Mouse (Mus musculus) kidney, adult 2 months (tissue): ENCODE data around the gene Pde4d. TPM values are rescaled to one million over a fixed set of nuclear protein-coding genes. Genes with fewer than 3 reads are reported as not detected.

Source experiments
- DNase-seq: peaks from one replicate; pipeline ENCODE4 v3.0.0; 2021
- H3K27ac ChIP-seq: fragments of 200-500 bp; 2 replicates; pipeline ENCODE4 v1.5.1; 2012; ENCODE audit warnings: low read depth, low read length, control low read depth, inconsistent platforms; ENCODE audit not compliant: insufficient read depth
- H3K27me3 ChIP-seq: fragments of 200-500 bp; replicated peaks from 2 replicates; pipeline ENCODE4 v1.6.1; 2012; ENCODE audit warnings: mild to moderate bottlenecking, moderate library complexity, low read length, inconsistent platforms; ENCODE audit not compliant: control insufficient read depth, insufficient read depth
- H3K36me3 ChIP-seq: fragments of 200-500 bp; 2 replicates; pipeline ENCODE4 v1.6.1; 2012; ENCODE audit warnings: mild to moderate bottlenecking, moderate library complexity, low read length, inconsistent platforms; ENCODE audit not compliant: control insufficient read depth, insufficient read depth
- H3K4me1 ChIP-seq: fragments of 200-500 bp; 2 replicates; pipeline ENCODE4 v1.6.1; 2011; ENCODE audit warnings: low read length; ENCODE audit not compliant: control insufficient read depth, insufficient read depth
- H3K4me3 ChIP-seq: fragments of 200-500 bp; 2 replicates; pipeline ENCODE4 v1.5.1; 2011; ENCODE audit warnings: mild to moderate bottlenecking, low read depth, low read length, control low read depth; ENCODE audit not compliant: insufficient read depth
- CTCF ChIP-seq: fragments of 200-500 bp; conservative IDR thresholded peaks from 2 replicates; pipeline ENCODE4 v1.5.1; 2011; ENCODE audit warnings: low read depth, mild to moderate bottlenecking, control low read depth, low read length, moderate library complexity, mixed read lengths; ENCODE audit not compliant: insufficient read depth, insufficient read length
- POLR2A ChIP-seq: fragments of 200-500 bp; IDR thresholded peaks from one replicate; pipeline ENCODE4 v1.6.1; 2011; ENCODE audit warnings: low read depth, low read length, control low read depth
- whole genome bisulfite sequencing: fragments of 180-500 bp; shearing (Covaris S2); methylation state at CpG from one replicate; pipeline ENCODE4 v1.1.7; 2018; 5-methylcytosine and 5-hydroxymethylcytosine counted together
- polyA plus RNA-seq: library from polyadenylated mRNA; depleted of rRNA; stranded (reverse); fragments of >200 nt; gene quantifications from 2 replicates; pipeline ENCODE4 v1.2.3, GENCODE M21; 2012

Gene Pde4d
- polyA plus RNA-seq, 1 experiment = 18.3 TPM

- no peak overlapping the region for H3K4me3 ChIP-seq
- H3K36me3 ChIP-seq = no peaks in the 10 kb centered on the region
- peaks cover 3% of the 10 kb centered on the region; the same call in 1 of the 2 replicates for H3K4me1 ChIP-seq
- no peak overlapping the region for H3K27ac ChIP-seq
- peak; percentile 75 for DNase-seq
- 21% methylated on average over 9 of the region's 9 CpGs for WGBS
- no peaks in the 10 kb centered on the region for H3K27me3 ChIP-seq
- peak; percentile 88 for TF ChIP-seq CTCF
- no peak for TF ChIP-seq POLR2A
These were observed 1457.9 kb downstream of the Pde4d start for GRCm38 (mm10) chr13:109907634-109908033.

- H3K27ac ChIP-seq = no peak overlapping the region
- peaks cover 3% of the 10 kb centered on the region; the same call in 1 of the 2 replicates for H3K4me1 ChIP-seq
- TF ChIP-seq CTCF (no peak), POLR2A (no peak)
- no peak overlapping the region for H3K4me3 ChIP-seq
- H3K36me3 ChIP-seq = no peaks in the 10 kb centered on the region
- DNase-seq = no peak
- no peaks in the 10 kb centered on the region for H3K27me3 ChIP-seq
- WGBS = 81% methylated on average over 3 of the region's 3 CpGs
These were observed 1458.6 kb downstream of the Pde4d start for GRCm38 (mm10) chr13:109908386-109908785.

GRCm38 (mm10) chr13:109909111-109909510, 1459.4 kb downstream of the Pde4d start:
- Histone ChIP-seq H3K27ac (no peak overlapping the region), H3K27me3 (no peaks in the 10 kb centered on the region), H3K4me1 (peaks cover 3% of the 10 kb centered on the region; the same call in 1 of the 2 replicates), H3K36me3 (no peaks in the 10 kb centered on the region), H3K4me3 (no peak overlapping the region)
- TF ChIP-seq CTCF (no peak), POLR2A (no peak)
- 71% methylated on average over 8 of the region's 8 CpGs for WGBS
- DNase-seq = no peak

- Histone ChIP-seq H3K4me1 (peaks cover 8% of the 10 kb centered on the region; the same call in 1 of the 2 replicates), H3K27ac (no peak overlapping the region), H3K36me3 (no peaks in the 10 kb centered on the region), H3K27me3 (no peaks in the 10 kb centered on the region), H3K4me3 (no peak overlapping the region)
- no peak for TF ChIP-seq CTCF
- 92% methylated on average over 8 of the region's 8 CpGs for WGBS
- no peak for DNase-seq
These were observed 1461.2 kb downstream of the Pde4d start for GRCm38 (mm10) chr13:109910915-109911314.

GRCm38 (mm10) chr13:109912635-109913034, 1462.9 kb downstream of the Pde4d start:
- WGBS = 87% methylated on average over 4 of the region's 4 CpGs
- H3K4me3 ChIP-seq = no peak overlapping the region
- no peaks in the 10 kb centered on the region for H3K27me3 ChIP-seq
- peaks cover 8% of the 10 kb centered on the region; the same call in 1 of the 2 replicates for H3K4me1 ChIP-seq
- H3K36me3 ChIP-seq = no peaks in the 10 kb centered on the region
- H3K27ac ChIP-seq = no peak overlapping the region
- DNase-seq = no peak
- no peak for TF ChIP-seq CTCF
- no peak for TF ChIP-seq POLR2A

GRCm38 (mm10) chr13:109914246-109914645, 1464.5 kb downstream of the Pde4d start:
- Histone ChIP-seq H3K27me3 (no peaks in the 10 kb centered on the region), H3K4me3 (no peak overlapping the region), H3K36me3 (no peaks in the 10 kb centered on the region), H3K27ac (no peak overlapping the region), H3K4me1 (peaks cover 8% of the 10 kb centered on the region; the same call in 1 of the 2 replicates)
- TF ChIP-seq CTCF (no peak), POLR2A (no peak)
- DNase-seq = no peak
- WGBS = 79% methylated on average over 13 of the region's 13 CpGs

- Histone ChIP-seq H3K27me3 (no peaks in the 10 kb centered on the region), H3K4me1 (peaks cover 8% of the 10 kb centered on the region; the same call in 1 of the 2 replicates), H3K27ac (no peak overlapping the region), H3K36me3 (no peaks in the 10 kb centered on the region), H3K4me3 (no peak overlapping the region)
- TF ChIP-seq CTCF = no peak
- 20% methylated on average over 5 of the region's 5 CpGs for WGBS
- DNase-seq = peak; percentile 45
These were observed 1465.1 kb downstream of the Pde4d start for GRCm38 (mm10) chr13:109914846-109915245.
